Mouse (Mus musculus): ENCODE measurements around the gene Hist1h2ah. TPM values are rescaled to one million over a fixed set of nuclear protein-coding genes. Genes with fewer than 3 reads are reported as not detected.
"Not testable (repeated sequence)": the region's sequence is repeated elsewhere in the genome, so short reads cannot be mapped to it uniquely, and the experiment has no call there.

Hist1h2ah gene
- polyA plus RNA-seq, 1 experiment from 2014 or later: 4.1 TPM

DNA sequence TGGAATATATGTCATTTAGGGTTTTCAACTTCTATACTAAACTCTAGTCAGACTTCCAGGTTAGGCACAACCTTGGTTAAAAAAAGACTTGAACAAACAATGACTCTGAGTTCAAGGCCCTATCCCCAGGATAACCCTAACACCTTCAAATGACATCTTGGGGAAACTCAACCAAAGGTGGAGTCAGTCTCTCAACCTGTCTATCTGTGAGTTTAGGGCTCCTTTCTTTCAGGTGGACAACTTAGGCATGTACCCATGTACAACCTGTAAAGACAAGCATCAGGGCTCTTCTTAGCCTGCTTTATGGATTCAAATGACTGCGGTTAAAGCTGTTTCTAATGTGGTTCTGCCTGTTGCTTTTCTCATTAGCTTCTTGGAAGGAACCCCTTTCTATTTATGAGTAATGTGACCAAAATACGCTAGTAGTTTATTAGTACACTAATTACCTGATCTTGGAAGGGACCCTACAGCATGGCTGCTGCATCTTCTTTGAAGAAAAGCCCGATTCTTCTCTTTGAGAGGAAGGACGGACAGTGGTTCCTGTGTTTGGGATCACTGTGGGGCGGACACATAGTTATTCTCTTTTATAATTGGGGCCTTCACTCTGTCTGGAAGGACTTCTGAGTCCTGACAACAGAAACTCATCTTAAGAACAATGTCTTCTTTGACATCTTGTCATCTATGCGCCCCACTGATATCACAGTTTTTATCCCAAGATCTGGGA is 9.2 kb upstream of the Hist1h2ah start:
- Histone ChIP-seq H3K4me3 (no peak overlapping the region), H3K36me3 (no peaks in the 10 kb centered on the region), H3K9me3 (no peaks in the 10 kb centered on the region), H3K4me2 (peak overlapping the region; percentile 89), H3K27ac (replicated peaks) (no peak overlapping the region), H3K27me3 (replicated peaks) (no peaks in the 10 kb centered on the region), H3K9ac (no peak overlapping the region), H3K4me1 (peaks cover 33% of the 10 kb centered on the region)
- WGBS: 85% methylated on average over 6 of the region's 6 CpGs
- ATAC-seq (ENCODE audit: extremely low read depth, insufficient number of reproducible peaks, low FRiP score, low TSS enrichment): no peak

DNA sequence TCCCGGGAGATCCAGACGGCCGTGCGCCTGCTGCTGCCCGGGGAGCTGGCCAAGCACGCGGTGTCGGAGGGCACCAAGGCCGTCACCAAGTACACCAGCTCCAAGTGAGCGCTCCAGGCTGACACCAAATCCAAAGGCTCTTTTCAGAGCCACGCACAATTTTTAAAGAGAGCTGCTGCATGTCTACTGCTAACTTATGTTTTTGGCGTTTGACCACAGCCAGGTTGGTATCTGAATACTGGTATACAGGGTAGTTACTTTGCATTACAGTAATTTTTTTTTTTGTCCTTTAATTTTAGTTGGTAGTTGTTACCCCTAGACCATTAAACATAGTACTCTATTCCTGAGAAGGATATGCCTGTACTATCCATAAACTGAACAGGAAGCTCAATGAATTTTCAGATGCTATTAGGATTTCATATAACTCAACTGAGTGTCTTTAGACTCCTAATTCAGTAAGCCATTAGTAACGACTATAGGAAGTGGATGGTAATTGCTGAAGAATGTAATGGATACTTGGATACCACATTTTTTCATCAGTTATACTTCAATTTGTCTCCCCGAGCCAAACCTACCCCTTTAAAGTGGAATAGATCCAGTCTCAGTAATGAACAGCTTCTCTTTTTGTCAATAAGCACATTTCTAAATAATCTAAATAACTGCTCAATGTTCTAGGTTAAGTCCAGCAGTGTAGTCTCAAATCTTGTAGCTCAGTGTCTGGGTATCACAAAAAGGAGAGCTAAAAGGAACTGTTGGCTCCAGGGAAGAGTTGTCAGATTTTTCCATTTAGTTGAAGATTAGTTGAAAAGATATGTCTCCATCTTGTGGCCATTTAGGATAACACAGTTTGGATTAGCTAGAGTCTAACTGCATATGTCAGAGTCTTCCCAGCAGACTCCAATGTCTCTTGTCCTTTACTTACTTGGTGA is 8.4 kb upstream of the Hist1h2ah start:
- ATAC-seq (ENCODE audit: extremely low read depth, insufficient number of reproducible peaks, low FRiP score, low TSS enrichment): no peak
- 2% methylated on average over 13 of the region's 14 CpGs for WGBS

DNA sequence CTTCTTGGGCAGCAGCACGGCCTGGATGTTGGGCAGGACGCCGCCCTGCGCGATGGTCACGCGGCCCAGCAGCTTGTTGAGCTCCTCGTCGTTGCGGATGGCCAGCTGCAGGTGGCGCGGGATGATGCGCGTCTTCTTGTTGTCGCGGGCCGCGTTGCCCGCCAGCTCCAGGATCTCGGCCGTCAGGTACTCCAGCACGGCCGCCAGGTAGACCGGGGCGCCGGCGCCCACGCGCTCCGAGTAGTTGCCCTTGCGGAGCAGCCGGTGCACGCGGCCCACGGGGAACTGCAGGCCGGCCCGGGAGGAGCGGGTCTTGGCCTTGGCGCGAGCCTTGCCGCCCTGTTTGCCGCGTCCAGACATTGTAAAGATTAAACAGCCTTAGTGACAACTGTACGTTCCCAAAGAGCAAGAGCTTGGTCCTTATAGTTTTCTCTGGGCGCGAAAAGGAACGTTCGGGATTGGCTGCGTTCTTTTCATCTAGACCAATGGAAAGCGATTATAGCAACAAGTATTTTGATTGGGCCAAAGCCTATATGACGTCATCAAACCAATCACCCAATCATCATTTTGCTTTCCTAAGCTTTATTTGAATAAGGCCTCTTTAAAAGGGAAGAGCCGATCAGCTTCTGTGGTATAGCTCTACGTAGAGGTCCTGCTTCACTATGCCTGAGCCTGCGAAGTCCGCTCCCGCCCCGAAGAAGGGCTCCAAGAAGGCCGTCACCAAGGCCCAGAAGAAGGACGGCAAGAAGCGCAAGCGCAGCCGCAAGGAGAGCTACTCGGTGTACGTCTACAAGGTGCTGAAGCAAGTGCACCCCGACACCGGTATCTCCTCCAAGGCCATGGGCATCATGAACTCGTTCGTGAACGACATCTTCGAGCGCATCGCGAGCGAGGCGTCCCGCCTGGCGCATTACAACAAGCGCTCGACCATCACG is 7.5 kb upstream of the Hist1h2ah start, which contains the start of the genes Hist1h2ag and Hist1h2bj:
Gene Hist1h2ag (minus strand): TSS at position 377 of the 935 bp plus-strand sequence.
Gene Hist1h2bj (plus strand): TSS at position 647 of the 935 bp plus-strand sequence.
- H3K27ac ChIP-seq (replicated peaks): peak within 1 kb of the TSS; percentile 91
- peak within 1 kb of the TSS; percentile 78 for H3K9ac ChIP-seq
- H3K4me1 ChIP-seq: peaks cover 32% of the 10 kb centered on the region
- H3K27me3 ChIP-seq (replicated peaks); H3K36me3 ChIP-seq; H3K9me3 ChIP-seq: not testable (repeated sequence)
- peak within 1 kb of the TSS; percentile 89 for H3K4me2 ChIP-seq
- under 1% methylated on average over 44 of the region's 80 CpGs for WGBS
- peak; percentile 78 for ATAC-seq (ENCODE audit: extremely low read depth, insufficient number of reproducible peaks, low FRiP score, low TSS enrichment)
- peak within 1 kb of the TSS; percentile 55 for H3K4me3 ChIP-seq

More for the DNA sequence above, 8.4 kb upstream of the Hist1h2ah start:
- H3K9ac ChIP-seq: peak overlapping the region; percentile 77
- peak overlapping the region; percentile 81 for H3K27ac ChIP-seq (replicated peaks)
- no peaks in the 10 kb centered on the region for H3K36me3 ChIP-seq
- H3K4me1 ChIP-seq: peaks cover 32% of the 10 kb centered on the region
- peak overlapping the region; percentile 55 for H3K4me3 ChIP-seq
- H3K4me2 ChIP-seq: peak overlapping the region; percentile 89
- no peaks in the 10 kb centered on the region for H3K9me3 ChIP-seq
- no peaks in the 10 kb centered on the region for H3K27me3 ChIP-seq (replicated peaks)

DNA sequence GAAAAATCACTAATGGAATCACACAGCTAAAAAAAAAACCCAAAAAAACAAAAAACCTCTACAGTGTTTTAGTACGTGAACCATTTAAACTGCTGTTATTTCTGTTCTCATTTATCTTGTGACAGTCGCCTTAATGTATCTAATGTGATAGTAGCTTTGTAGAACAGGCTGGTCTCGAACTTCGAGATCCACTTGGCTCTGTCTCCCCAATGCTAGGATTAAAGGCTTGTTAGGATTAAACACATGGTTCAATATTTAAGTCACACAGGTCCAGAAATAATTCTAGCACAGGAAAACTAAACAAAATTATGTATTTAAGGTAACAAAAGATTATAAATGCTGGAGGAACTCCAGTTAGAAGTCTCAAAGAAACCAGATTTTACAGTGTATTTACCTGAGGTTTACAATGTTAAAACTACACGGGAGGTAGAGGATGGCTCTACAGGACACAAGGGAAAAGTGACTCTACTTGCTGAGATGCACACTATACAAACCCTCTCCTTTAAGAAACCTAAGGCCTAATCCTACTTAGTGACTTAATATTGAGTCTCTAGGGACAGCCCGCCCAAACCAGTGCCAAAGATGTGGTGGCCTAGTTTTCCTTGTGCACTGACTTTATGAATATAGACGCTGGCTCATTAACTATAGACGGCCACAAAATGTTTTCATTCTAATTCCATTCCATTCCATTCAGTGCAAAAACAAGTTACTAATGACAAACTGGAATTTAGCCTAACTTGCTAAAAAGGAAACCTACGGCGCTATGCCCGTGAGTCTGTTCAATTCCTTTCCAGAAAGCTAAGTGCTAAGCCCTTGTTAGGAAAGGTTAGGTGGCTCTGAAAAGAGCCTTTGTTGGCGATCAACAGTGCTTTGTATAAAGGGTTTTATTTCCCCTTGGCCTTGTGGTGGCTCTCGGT is 6.5 kb upstream of the Hist1h2ah start:
- Histone ChIP-seq H3K9me3 (no peaks in the 10 kb centered on the region), H3K4me2 (peak overlapping the region; percentile 89), H3K27ac (replicated peaks) (peak overlapping the region; percentile 91), H3K4me3 (peak overlapping the region; percentile 55), H3K36me3 (no peaks in the 10 kb centered on the region), H3K4me1 (peaks cover 38% of the 10 kb centered on the region), H3K9ac (peak overlapping the region; percentile 78), H3K27me3 (replicated peaks) (no peaks in the 10 kb centered on the region)
- WGBS: 5% methylated on average over 13 of the region's 13 CpGs
- no peak for ATAC-seq (ENCODE audit: extremely low read depth, insufficient number of reproducible peaks, low FRiP score, low TSS enrichment)

DNA sequence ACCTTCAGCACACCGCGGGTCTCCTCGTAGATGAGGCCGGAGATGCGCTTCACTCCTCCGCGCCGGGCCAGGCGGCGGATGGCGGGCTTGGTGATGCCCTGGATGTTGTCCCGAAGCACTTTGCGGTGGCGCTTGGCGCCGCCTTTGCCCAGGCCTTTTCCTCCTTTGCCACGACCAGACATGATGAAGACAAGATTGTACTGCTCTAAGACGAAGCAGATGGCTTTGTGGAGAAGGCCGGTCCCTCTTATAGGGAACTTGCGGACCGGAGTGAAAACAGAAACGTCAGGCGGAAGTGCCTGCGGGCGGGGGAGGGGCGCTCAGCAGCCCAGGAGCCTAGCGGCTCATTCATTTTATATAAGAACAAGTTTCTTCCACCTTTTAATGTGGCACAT is 5.8 kb upstream of the Hist1h2ah start, which contains the start of gene Hist1h4i:
Gene Hist1h4i (minus strand): TSS at position 221 of the 395 bp plus-strand sequence.
- H3K36me3 ChIP-seq; H3K9me3 ChIP-seq; H3K27me3 ChIP-seq (replicated peaks): not testable (repeated sequence)
- ATAC-seq (ENCODE audit: extremely low read depth, insufficient number of reproducible peaks, low FRiP score, low TSS enrichment): peak; percentile 65
- peak within 1 kb of the TSS; percentile 89 for H3K4me2 ChIP-seq
- peak within 1 kb of the TSS; percentile 83 for H3K9ac ChIP-seq
- peaks cover 46% of the 10 kb centered on the region for H3K4me1 ChIP-seq
- peak within 1 kb of the TSS; percentile 55 for H3K4me3 ChIP-seq
- under 1% methylated on average over 26 of the region's 27 CpGs for WGBS
- H3K27ac ChIP-seq (replicated peaks): peak within 1 kb of the TSS; percentile 91

DNA sequence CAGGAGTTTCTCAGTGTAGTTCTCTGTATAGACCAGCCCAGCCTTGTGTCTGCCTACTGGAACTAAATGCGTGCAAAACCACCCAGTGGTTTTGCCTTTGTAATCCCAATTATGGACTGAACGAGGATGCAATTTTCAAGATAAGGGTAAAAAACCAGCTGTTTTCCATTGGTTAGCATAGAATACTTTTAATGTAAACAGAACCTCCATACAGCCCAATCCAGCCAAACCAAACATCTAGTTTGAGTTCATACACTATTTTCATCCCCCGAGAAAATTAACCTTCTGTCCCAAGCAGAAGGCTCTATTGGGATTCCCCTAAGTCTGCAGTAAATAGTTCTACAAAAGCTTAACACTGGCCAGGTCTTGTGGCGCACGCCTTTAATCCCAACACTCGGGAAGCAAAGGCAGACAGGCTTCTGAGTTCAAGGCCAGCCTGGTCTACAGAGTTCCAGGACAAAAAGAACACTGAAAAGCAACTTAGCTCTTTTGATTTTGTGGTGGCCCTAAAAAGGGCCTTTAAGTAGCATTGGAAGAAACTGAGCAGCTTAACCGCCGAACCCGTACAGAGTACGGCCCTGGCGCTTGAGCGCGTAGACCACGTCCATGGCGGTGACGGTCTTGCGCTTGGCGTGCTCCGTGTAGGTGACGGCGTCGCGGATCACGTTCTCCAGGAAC is 5.2 kb upstream of the Hist1h2ah start:
- Histone ChIP-seq H3K9ac (peak overlapping the region; percentile 83), H3K36me3 (no peaks in the 10 kb centered on the region), H3K4me3 (peak overlapping the region; percentile 55), H3K4me1 (peaks cover 47% of the 10 kb centered on the region), H3K4me2 (peak overlapping the region; percentile 89), H3K27ac (replicated peaks) (peak overlapping the region; percentile 91), H3K9me3 (no peaks in the 10 kb centered on the region), H3K27me3 (replicated peaks) (no peaks in the 10 kb centered on the region)
- WGBS: 1% methylated on average over 23 of the region's 24 CpGs
- no peak for ATAC-seq (ENCODE audit: extremely low read depth, insufficient number of reproducible peaks, low FRiP score, low TSS enrichment)

DNA sequence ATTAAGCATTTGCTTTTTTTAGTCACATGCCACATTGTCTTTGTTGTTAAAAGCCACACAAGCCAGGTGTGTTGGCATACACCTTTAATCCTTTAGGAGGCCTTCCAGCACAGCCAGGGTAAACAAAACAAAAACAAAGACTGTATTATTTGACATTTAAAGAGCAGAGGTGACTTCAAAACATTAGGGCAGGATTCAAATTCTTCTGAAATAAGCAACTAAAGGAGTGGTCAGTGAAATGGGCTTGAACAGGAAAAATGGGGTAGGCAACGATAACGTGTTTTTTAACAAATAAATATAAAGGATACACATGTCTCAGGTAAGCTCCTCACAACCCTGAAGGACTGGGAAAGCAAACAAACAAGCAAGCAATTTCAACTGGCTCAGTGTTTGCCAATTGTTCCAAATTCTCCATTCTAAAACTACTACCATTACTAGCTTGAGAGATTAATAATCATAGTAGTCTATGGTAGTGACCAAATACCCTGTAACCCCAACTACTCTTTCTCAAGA is 4.6 kb upstream of the Hist1h2ah start:
- Histone ChIP-seq H3K36me3 (no peaks in the 10 kb centered on the region), H3K9ac (peak overlapping the region; percentile 83), H3K9me3 (no peaks in the 10 kb centered on the region), H3K27ac (replicated peaks) (peak overlapping the region; percentile 91), H3K4me1 (peaks cover 47% of the 10 kb centered on the region), H3K4me3 (peak overlapping the region; percentile 55), H3K4me2 (peak overlapping the region; percentile 89), H3K27me3 (replicated peaks) (no peaks in the 10 kb centered on the region)
- ATAC-seq (ENCODE audit: extremely low read depth, insufficient number of reproducible peaks, low FRiP score, low TSS enrichment): no peak
- 10% methylated on average over 2 of the region's 2 CpGs for WGBS

DNA sequence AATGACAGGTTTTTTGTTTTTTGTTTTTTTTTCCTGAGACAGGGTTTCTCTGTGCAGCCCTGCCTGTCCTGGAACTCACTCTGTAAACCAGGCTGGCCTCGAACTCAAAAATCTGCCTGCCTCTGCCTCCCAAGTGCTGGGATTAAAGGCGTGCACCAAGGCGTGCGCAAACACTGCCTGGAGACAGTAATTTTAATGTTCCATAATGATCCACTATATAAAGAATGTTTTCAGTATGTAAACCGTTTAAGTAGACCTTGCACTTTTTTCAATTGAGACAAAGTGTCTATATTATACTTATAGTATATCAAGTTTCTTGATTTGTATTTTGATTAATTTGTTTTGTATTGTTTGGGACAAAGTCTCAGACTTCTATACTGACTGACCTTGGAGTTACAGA is 4.0 kb upstream of the Hist1h2ah start:
- no peak for ATAC-seq (ENCODE audit: extremely low read depth, insufficient number of reproducible peaks, low FRiP score, low TSS enrichment)
- 69% methylated on average over 5 of the region's 5 CpGs for WGBS
- H3K36me3 ChIP-seq: no peaks in the 10 kb centered on the region
- H3K27me3 ChIP-seq (replicated peaks): no peaks in the 10 kb centered on the region
- no peak overlapping the region for H3K27ac ChIP-seq (replicated peaks)
- peak overlapping the region; percentile 89 for H3K4me2 ChIP-seq
- H3K9ac ChIP-seq: no peak overlapping the region
- H3K4me3 ChIP-seq: no peak overlapping the region
- no peaks in the 10 kb centered on the region for H3K9me3 ChIP-seq
- peaks cover 50% of the 10 kb centered on the region for H3K4me1 ChIP-seq

DNA sequence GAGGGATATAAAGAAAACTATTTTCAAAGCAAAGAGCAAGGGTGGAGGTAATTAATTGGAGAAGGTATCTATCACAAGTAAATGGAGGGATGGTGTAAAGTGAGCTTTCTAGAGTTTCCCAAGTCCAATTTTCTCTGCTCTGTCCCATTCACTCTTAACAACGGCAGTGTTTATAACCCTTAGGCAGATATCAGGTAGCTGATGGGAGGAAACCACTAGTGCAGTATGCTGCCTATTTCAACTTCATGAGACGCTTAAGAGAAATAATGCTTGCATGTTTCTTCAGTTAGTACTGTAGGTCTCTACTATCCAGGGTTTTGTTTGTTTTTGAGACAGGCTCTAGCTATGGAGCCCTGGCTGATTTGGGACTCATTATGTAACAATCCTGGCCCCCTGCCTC is 2.0 kb upstream of the Hist1h2ah start:
- Histone ChIP-seq H3K36me3 (no peaks in the 10 kb centered on the region), H3K27ac (replicated peaks) (no peak overlapping the region), H3K9me3 (no peaks in the 10 kb centered on the region), H3K4me2 (peak overlapping the region; percentile 78; the same call in 1 of the 2 replicates), H3K9ac (no peak overlapping the region), H3K4me1 (peaks cover 50% of the 10 kb centered on the region), H3K27me3 (replicated peaks) (no peaks in the 10 kb centered on the region), H3K4me3 (no peak overlapping the region)
- ATAC-seq (ENCODE audit: extremely low read depth, insufficient number of reproducible peaks, low FRiP score, low TSS enrichment): no peak
- 80% methylated on average over 2 of the region's 2 CpGs for WGBS
